Mouse (Mus musculus) liver, adult 10 weeks (tissue): ENCODE measurements around the gene Nppc. TPM values are rescaled to one million over a fixed set of nuclear protein-coding genes. Genes with fewer than 3 reads are reported as not detected.

Experiments
- polyA plus RNA-seq: library from polyadenylated mRNA; stranded (reverse); fragments of 350-450 nt; fragmentation: Illumina TruSeq; extraction: RNeasy Lipid Tissue Mini Kit (QIAGEN cat#74804); gene quantifications from one replicate; pipeline ENCODE4 v1.2.3, GENCODE M21; 2014; ENCODE audit warnings: low read depth, low replicate concordance

The Nppc gene
- not detected for polyA plus RNA-seq

GRCm38 (mm10) chr1:86670279-86671038, at the start of gene Nppc:
Gene Nppc, minus strand, starts transcription at chr1:86670571.

GRCm38 (mm10) chr1:86703300-86703964, 33.1 kb upstream of the Nppc start, which contains the start of gene Dis3l2:
Gene Dis3l2, plus strand, starts transcription at chr1:86703808.

Other genes with a start within 250 kb of the Nppc start
- not detected for gene Nmur1, start 244.3 kb downstream of the Nppc start, polyA plus RNA-seq
- not detected for gene Tex44, start 244.2 kb downstream of the Nppc start, polyA plus RNA-seq
- 357 TPM for gene Ptma, start 143.8 kb downstream of the Nppc start, polyA plus RNA-seq
- gene Pde6d, start 87.9 kb downstream of the Nppc start, polyA plus RNA-seq, result 5.1 TPM
- gene Cops7b, start 87.7 kb downstream of the Nppc start, polyA plus RNA-seq, result 2.4 TPM
- gene Dis3l2, start 33.2 kb upstream of the Nppc start, polyA plus RNA-seq, result 3.9 TPM